Mouse (Mus musculus): ENCODE data around the gene 1600015I10Rik. TPM values are rescaled to one million over a fixed set of nuclear protein-coding genes. Genes with fewer than 3 reads are reported as not detected.
"Not testable (repeated sequence)": the region's sequence is repeated elsewhere in the genome, so short reads cannot be mapped to it uniquely, and the experiment has no call there.

Gene 1600015I10Rik
- not detected in 2 replicates for polyA plus RNA-seq (2011; ENCODE audit: insufficient read length, low read depth, missing spikeins)

DNA sequence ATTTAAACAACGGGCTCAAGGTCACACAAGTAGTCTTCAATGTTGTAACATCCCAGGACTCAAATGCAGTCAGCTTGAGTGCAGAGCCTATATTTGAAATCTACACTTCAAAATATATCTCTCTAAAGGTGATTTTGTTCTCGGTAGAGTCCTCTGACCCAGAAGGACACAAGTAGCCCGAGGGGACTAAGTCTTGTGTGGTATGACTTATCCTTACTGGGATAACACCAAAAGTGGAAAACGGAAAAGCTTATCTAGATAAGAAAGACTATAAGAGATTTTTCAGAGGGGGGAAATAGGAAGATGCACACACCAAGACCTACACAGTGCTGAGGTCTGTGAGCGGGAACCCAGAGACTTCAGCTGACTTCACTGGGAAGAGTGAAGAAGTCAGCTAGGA is at the start of gene 1600015I10Rik:
Gene 1600015I10Rik (plus strand): TSS at position 301 of the 400 bp plus-strand sequence.
- no peak within 1 kb of the TSS for H3K4me3 ChIP-seq (ENCODE audit: insufficient read depth, low read length)

DNA sequence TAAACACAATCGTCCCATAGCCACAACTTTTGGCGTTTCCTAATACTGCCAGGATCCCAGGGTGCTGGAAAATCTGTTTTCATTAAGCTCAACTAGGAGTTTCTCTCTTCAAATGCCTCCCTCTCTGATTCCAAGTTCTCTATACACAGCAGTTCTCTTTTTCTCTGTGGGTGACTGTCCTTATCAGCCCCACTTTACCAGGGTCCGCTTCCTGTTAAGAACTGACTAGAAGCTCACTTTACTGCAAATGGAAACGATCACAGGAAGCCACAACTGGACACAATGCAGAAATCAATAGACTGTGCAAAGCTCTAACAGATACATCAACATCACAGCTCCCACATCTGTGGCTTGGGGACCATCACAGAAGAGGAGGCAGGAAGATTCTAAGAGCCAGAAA is 35.5 kb upstream of the 1600015I10Rik start:
- no peak for TF ChIP-seq POLR2A (IDR thresholded peaks at IDR 0.05; ENCODE audit: low read depth, low read length)
- TF ChIP-seq CTCF (IDR thresholded peaks at IDR 0.05; ENCODE audit: borderline replicate concordance, insufficient read depth, low read length): no peak
- H3K27ac ChIP-seq (ENCODE audit: insufficient read depth, low read length): no peak overlapping the region
- H3K4me3 ChIP-seq (ENCODE audit: insufficient read depth, low read length): no peak overlapping the region
- no peaks in the 10 kb centered on the region for H3K4me1 ChIP-seq (ENCODE audit: control insufficient read depth, insufficient read depth, low read length)

More for the DNA sequence above, at the start of gene 1600015I10Rik:
- no peaks in the 10 kb centered on the region for H3K4me1 ChIP-seq (ENCODE audit: control insufficient read depth, insufficient read depth, low read length)
- TF ChIP-seq CTCF (IDR thresholded peaks at IDR 0.05; ENCODE audit: borderline replicate concordance, insufficient read depth, low read length) (no peak), POLR2A (IDR thresholded peaks at IDR 0.05; ENCODE audit: low read depth, low read length) (no peak)
- no peak within 1 kb of the TSS for H3K27ac ChIP-seq (ENCODE audit: insufficient read depth, low read length)

DNA sequence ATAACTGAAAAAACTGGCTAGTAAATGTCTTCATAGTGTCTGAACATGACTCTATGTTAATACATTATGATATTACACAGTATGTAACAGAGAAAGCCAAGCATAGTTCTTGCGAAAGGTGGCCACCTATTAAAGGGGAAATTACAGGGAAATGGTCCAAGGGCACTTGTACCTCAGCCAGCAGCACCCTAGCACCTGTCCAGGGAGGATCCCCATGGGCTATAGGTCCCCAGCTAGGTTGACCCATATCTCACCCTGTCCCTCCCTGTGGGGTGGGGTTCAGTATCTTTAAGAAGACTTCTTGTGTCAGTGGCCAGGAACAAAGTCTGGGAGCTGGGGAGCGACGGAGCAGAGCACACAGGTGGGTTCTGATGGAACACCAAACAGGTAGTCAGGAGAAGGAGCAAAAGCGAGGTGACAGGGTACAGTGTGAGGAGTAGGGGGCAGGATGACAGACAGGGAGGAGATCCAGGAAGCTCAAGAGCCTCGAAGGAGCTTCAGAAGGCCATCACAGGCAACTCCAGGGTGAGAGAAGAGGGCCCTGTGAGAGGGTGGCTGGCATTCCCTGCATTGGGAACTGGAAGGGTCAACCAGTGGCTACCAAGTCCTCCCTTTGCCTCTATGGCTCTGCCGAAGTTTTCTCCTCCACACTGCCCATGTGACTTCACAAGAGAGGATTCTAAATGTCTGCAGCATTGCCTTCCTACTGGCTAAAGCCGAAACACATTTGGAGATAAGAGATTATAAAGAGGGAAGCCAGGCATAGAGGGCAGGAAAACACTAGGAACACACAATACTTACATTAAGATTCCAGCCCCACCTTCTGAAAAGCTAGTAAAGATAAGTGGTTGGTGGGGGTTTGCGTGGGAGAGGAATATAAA is 34.5 kb upstream of the 1600015I10Rik start:
- no peak overlapping the region for H3K27ac ChIP-seq (ENCODE audit: insufficient read depth, low read length)
- no peak overlapping the region for H3K4me3 ChIP-seq (ENCODE audit: insufficient read depth, low read length)
- TF ChIP-seq CTCF (IDR thresholded peaks at IDR 0.05; ENCODE audit: borderline replicate concordance, insufficient read depth, low read length): no peak
- H3K4me1 ChIP-seq (ENCODE audit: control insufficient read depth, insufficient read depth, low read length): no peaks in the 10 kb centered on the region

DNA sequence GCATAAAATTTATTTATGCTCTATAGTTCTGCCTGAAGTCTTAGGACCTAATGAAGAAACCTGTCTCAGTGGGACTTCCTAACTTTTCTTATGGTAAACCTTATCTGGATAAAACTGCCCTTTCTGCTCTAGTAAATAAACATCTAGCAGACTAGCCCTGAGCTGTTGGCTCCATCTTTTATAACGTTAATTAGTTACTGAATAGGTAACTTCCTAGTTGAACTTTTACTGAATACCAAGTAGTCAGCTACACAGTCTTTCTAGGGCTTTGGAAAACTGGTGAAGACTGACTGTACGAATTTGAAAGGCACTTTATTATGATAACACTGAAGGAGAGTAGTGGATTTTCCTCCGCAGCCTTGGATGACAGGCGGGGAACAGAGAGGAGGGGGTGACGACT is 33.8 kb upstream of the 1600015I10Rik start:
- no peaks in the 10 kb centered on the region for H3K4me1 ChIP-seq (ENCODE audit: control insufficient read depth, insufficient read depth, low read length)
- no peak overlapping the region for H3K27ac ChIP-seq (ENCODE audit: insufficient read depth, low read length)
- H3K4me3 ChIP-seq (ENCODE audit: insufficient read depth, low read length): no peak overlapping the region
- TF ChIP-seq CTCF (IDR thresholded peaks at IDR 0.05; ENCODE audit: borderline replicate concordance, insufficient read depth, low read length): no peak

DNA sequence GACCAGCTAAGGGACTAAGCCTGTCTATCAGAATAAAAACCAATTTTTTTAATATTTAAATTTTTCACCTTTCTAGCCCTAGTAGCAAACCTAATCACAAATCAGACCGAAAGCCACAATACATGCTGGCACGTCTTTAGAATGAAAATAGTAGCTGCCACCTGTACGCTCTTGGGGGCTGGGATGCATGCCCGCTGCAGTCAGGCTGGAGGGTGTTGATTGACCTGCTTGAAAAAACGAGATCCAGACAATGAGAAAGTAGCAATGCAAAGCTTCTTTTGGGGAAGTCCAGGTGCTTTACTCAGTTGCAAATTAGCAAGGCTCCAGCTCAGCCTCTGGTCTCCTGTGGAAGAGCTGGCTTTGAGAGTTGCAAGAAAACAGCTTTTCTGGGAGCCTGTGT is 32.7 kb upstream of the 1600015I10Rik start:
- no peak for TF ChIP-seq POLR2A (IDR thresholded peaks at IDR 0.05; ENCODE audit: low read depth, low read length)
- no peak for TF ChIP-seq CTCF (IDR thresholded peaks at IDR 0.05; ENCODE audit: borderline replicate concordance, insufficient read depth, low read length)
- Histone ChIP-seq H3K27ac (ENCODE audit: insufficient read depth, low read length) (no peak overlapping the region), H3K4me3 (ENCODE audit: insufficient read depth, low read length) (no peak overlapping the region), H3K4me1 (ENCODE audit: control insufficient read depth, insufficient read depth, low read length) (no peaks in the 10 kb centered on the region)

DNA sequence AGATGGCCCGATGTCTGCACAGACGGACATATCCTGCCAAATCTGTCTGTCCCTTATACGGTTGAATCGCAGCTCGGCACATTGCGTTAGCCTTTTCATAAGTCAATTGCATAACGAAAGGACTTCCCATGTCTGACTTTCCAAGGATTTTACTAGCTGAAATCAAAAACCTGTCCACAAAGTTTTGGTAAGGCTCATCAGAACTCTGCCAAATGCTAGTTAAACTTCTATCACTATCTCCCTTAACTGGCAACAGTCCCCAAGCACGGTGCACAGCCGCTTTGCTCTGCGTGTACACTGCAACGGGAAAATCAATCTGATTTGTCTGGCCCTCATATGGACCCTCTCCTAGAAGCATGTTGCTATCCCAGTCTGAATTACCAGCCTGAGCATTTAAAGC is 28.4 kb upstream of the 1600015I10Rik start:
- not testable (repeated sequence) for H3K27ac ChIP-seq (ENCODE audit: insufficient read depth, low read length); H3K4me3 ChIP-seq (ENCODE audit: insufficient read depth, low read length)

DNA sequence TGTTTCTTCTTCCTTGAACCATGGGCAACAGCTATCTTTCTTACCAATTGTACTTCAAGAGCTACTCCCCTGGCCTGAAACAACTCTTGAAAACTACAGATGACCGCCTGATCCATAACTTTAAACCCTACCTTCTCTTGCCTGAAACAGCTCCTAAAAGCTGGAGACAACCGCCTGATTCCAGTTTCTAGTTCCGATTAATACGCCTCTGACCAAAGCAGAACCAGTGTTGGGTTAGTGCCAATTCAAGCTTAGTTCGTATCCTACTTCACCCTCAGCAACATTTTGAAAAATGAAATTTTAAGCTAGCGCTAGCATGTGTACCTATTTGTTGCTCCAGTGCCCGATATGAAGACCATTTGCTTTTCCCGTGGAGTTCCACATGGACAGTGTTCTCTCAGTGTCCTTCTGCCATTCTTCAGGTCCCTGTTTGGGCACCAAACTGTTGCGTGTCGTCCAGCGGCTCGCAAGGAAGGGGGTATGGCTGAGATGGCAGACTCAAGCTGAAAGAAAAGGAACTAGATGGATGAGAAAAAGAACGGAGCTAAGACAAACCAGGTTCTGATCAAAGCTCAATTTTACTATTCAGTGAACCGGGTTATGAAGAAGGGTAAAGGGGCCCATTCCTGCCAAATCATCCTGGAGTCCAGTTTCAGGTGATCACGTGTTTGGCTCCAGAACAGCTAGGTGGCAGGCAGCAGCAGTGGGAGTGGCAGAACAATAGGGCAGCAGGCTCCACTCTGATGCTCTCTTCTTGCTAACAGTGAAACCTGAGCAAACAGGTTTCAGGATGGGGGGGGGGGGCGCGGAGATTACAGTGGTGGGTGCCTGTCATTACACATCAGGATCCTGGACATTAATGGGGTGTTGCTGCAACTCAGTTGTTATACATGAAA is 26.9 kb upstream of the 1600015I10Rik start:
- TF ChIP-seq POLR2A (IDR thresholded peaks at IDR 0.05; ENCODE audit: low read depth, low read length) (no peak), CTCF (IDR thresholded peaks at IDR 0.05; ENCODE audit: borderline replicate concordance, insufficient read depth, low read length) (no peak)
- H3K4me1 ChIP-seq (ENCODE audit: control insufficient read depth, insufficient read depth, low read length): no peaks in the 10 kb centered on the region

More for the DNA sequence above, 28.4 kb upstream of the 1600015I10Rik start:
- H3K4me1 ChIP-seq (ENCODE audit: control insufficient read depth, insufficient read depth, low read length): not testable (repeated sequence)

DNA sequence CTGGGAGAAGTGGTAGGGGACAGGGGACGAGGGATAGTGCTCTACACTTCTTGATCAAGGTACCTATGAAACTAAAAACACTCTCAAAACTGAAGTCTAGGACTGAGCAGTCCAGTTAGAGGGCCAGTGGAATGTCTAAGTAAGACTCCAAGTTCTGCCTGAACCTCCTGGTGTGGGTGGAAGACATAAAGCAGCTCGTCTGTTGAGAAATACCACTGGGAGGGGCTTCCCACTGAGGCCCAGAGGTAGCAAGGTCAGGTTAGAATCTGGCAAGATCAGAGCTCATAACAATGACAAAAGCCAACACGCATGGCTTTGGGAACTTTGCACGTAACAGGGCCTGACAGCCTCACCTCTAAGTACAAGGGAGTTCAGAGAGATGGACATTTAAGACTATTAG is 26.3 kb upstream of the 1600015I10Rik start:
- H3K27ac ChIP-seq (ENCODE audit: insufficient read depth, low read length): no peak overlapping the region
- TF ChIP-seq POLR2A (IDR thresholded peaks at IDR 0.05; ENCODE audit: low read depth, low read length): no peak
- no peaks in the 10 kb centered on the region for H3K4me1 ChIP-seq (ENCODE audit: control insufficient read depth, insufficient read depth, low read length)
- no peak overlapping the region for H3K4me3 ChIP-seq (ENCODE audit: insufficient read depth, low read length)

More for the DNA sequence above, 26.9 kb upstream of the 1600015I10Rik start:
- Histone ChIP-seq H3K27ac (ENCODE audit: insufficient read depth, low read length) (no peak overlapping the region), H3K4me3 (ENCODE audit: insufficient read depth, low read length) (no peak overlapping the region)

DNA sequence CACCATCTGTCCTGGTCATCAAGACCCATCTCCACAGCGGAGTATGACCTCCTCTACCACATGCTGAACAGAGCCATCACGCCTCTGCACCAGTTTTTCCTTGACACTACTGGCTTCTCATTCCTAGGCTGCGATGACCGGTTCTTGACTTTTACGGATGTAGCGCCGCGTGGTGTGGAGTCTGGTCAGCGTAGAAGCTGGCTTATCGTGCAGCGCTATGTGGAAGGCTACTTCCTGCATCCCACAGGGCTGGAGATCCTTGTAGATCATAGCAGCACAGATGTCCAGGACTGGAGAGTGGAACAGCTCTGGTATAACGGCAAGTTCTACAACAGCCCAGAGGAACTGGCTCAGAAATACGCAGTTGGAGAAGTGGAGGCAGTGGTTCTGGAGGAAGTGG is 24.1 kb upstream of the 1600015I10Rik start:
- TF ChIP-seq POLR2A (IDR thresholded peaks at IDR 0.05; ENCODE audit: low read depth, low read length): no peak
- TF ChIP-seq CTCF (IDR thresholded peaks at IDR 0.05; ENCODE audit: borderline replicate concordance, insufficient read depth, low read length): no peak

DNA sequence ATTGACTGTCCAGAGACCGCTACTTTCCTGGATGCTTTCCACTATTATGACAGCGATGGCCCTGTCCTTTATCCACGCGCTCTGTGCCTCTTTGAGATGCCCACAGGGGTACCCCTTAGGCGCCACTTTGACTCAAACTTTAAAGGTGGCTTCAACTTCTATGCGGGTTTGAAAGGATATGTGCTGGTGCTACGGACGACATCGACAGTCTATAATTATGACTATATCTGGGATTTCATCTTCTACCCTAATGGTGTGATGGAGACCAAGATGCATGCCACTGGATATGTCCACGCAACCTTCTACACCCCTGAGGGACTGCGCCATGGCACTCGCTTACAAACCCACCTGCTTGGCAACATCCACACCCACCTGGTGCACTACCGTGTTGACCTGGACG is 23.3 kb upstream of the 1600015I10Rik start:
- Histone ChIP-seq H3K4me1 (ENCODE audit: control insufficient read depth, insufficient read depth, low read length) (no peaks in the 10 kb centered on the region), H3K4me3 (ENCODE audit: insufficient read depth, low read length) (no peak overlapping the region), H3K27ac (ENCODE audit: insufficient read depth, low read length) (no peak overlapping the region)
- TF ChIP-seq POLR2A (IDR thresholded peaks at IDR 0.05; ENCODE audit: low read depth, low read length): no peak
- no peak for TF ChIP-seq CTCF (IDR thresholded peaks at IDR 0.05; ENCODE audit: borderline replicate concordance, insufficient read depth, low read length)

More for the DNA sequence above, 24.1 kb upstream of the 1600015I10Rik start:
- H3K4me1 ChIP-seq (ENCODE audit: control insufficient read depth, insufficient read depth, low read length): no peaks in the 10 kb centered on the region
- H3K4me3 ChIP-seq (ENCODE audit: insufficient read depth, low read length): no peak overlapping the region
- H3K27ac ChIP-seq (ENCODE audit: insufficient read depth, low read length): no peak overlapping the region

Data from embryonic fibroblast, embryonic 13.5 days (primary cell).